Mouse (Mus musculus): ENCODE results near the gene Clgn. TPM values are rescaled to one million over a fixed set of nuclear protein-coding genes. Genes with fewer than 3 reads are reported as not detected.
"Not testable (repeated sequence)": the region's sequence is repeated elsewhere in the genome, so short reads cannot be mapped to it uniquely, and the experiment has no call there.

Clgn gene
- polyA plus RNA-seq, 1 experiment from 2014 or later = 0.14 TPM

DNA sequence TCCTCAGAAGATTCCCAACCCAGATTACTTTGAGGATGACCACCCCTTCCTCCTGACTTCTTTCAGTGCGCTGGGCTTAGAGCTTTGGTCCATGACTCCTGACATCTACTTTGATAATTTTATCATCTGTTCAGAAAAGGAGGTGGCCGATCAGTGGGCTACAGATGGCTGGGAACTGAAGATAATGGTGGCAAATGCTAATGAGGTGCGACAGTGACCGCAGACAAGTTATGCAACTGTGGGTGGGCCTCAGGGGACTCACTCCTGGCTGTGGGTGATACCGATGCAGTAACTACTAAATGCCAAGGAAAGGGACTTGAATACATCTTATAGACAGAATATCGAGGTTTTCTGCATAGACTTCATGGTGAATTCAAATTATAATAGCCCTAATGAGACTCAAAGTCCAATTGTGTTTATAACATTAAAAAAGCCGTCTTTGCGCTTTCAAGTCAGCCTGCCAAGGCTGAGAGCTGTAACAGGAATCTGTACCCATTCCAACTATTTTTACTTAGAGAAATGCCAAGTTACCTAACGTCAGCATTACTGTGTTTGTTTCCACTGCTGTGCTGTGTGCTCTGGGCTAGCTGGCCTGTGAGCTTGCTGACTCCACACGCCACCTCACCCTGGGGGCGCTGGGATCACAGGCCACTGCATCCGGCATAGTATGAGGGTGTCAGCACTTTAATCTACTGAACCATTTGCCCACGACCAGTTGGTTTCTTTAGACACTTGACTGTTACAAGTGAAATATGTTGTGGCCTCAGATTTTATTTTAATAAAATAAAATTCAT lies 33.6 kb downstream of the Clgn start:
- Histone ChIP-seq H3K9me3 (replicated peaks) (no peaks in the 10 kb centered on the region), H3K27me3 (replicated peaks) (peaks cover 56% of the 10 kb centered on the region), H3K4me2 (no peak overlapping the region), H3K36me3 (no peaks in the 10 kb centered on the region), H3K4me1 (replicated peaks) (peaks cover 4% of the 10 kb centered on the region), H3K9ac (no peak overlapping the region), H3K4me3 (no peak overlapping the region), H3K27ac (ENCODE audit: poor library complexity, severe bottlenecking) (no peak overlapping the region)
- WGBS = 66% methylated on average over 13 of the region's 13 CpGs
- no peak; the same call in 1 of the 2 replicates for ATAC-seq (ENCODE audit: insufficient number of reproducible peaks, low FRiP score)

- Histone ChIP-seq H3K9ac (no peak overlapping the region), H3K27ac (ENCODE audit: poor library complexity, severe bottlenecking) (no peak overlapping the region), H3K4me2 (no peak overlapping the region), H3K27me3 (replicated peaks) (peaks cover 53% of the 10 kb centered on the region), H3K9me3 (replicated peaks) (no peaks in the 10 kb centered on the region), H3K4me1 (replicated peaks) (peaks cover 4% of the 10 kb centered on the region), H3K4me3 (no peak overlapping the region), H3K36me3 (no peaks in the 10 kb centered on the region)
- whole genome bisulfite sequencing = 88% methylated on average over 6 of the region's 6 CpGs
- no peak for ATAC-seq (ENCODE audit: insufficient number of reproducible peaks, low FRiP score)
Measured at GRCm38 (mm10) chr8:83425202-83425601, 35.5 kb downstream of the Clgn start.

- ATAC-seq (ENCODE audit: insufficient number of reproducible peaks, low FRiP score) = no peak
- Histone ChIP-seq H3K36me3 (no peaks in the 10 kb centered on the region), H3K4me3 (no peak overlapping the region), H3K27me3 (replicated peaks) (peaks cover 58% of the 10 kb centered on the region), H3K9ac (no peak overlapping the region), H3K4me1 (replicated peaks) (peaks cover 4% of the 10 kb centered on the region), H3K4me2 (0 out of 2 replicates have a peak overlapping the region, but pooled peaks have one; percentile 5), H3K9me3 (replicated peaks) (no peaks in the 10 kb centered on the region), H3K27ac (ENCODE audit: poor library complexity, severe bottlenecking) (no peak overlapping the region)
- 46% methylated on average over 11 of the region's 11 CpGs for WGBS
Measured at GRCm38 (mm10) chr8:83426104-83426759, 36.6 kb downstream of the Clgn start.

DNA sequence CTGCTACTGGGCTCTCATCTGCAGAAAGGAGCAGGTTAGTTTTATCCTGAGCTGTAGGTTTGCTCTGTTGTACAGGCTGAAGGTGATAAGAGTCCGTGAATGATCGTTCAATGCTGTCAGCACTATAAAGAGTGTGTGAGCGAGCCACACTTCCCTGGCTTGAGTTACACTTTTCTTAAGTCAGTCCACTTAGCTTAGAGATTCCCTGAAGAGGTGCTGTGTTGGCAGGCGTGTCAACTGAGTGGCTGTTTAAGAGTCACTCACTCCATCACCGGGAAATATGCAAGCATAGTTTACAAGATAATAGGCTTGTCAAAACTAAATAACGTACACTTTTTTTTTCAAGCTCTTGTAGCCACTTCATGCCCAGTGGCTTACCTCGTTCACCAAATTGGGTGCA lies 37.3 kb downstream of the Clgn start:
- H3K4me3 ChIP-seq = no peak overlapping the region
- H3K4me1 ChIP-seq (replicated peaks) = peaks cover 4% of the 10 kb centered on the region
- H3K27ac ChIP-seq (ENCODE audit: poor library complexity, severe bottlenecking) = no peak overlapping the region
- H3K4me2 ChIP-seq = no peak overlapping the region
- H3K9ac ChIP-seq = no peak overlapping the region
- H3K36me3 ChIP-seq = no peaks in the 10 kb centered on the region
- H3K9me3 ChIP-seq (replicated peaks) = no peaks in the 10 kb centered on the region
- 27% methylated on average over 7 of the region's 7 CpGs for WGBS
- peaks cover 56% of the 10 kb centered on the region for H3K27me3 ChIP-seq (replicated peaks)
- ATAC-seq (ENCODE audit: insufficient number of reproducible peaks, low FRiP score) = no peak

DNA sequence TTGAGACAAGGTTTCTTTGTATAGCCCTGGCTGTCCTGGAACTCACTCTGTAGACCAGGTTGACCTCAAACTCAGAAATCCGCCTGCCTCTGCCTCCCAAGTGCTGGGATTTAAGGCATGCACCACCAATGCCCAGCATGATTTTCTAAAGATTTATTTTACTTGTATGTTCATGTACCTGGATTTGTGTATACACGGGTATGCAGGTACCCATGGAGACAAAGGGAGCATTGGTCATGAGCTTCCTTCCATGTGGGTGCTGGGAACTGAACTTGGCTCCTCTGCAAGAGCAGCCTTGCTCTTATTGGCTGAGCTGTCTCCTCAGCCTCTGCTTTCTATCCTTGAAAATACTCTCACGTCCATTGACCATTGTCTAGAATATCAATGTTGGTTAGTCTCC lies 39.0 kb downstream of the Clgn start:
- peaks cover 65% of the 10 kb centered on the region for H3K27me3 ChIP-seq (replicated peaks)
- not testable (repeated sequence) for H3K9ac ChIP-seq; H3K4me1 ChIP-seq (replicated peaks); H3K9me3 ChIP-seq (replicated peaks); ATAC-seq (ENCODE audit: insufficient number of reproducible peaks, low FRiP score); H3K4me3 ChIP-seq; H3K27ac ChIP-seq (ENCODE audit: poor library complexity, severe bottlenecking); H3K4me2 ChIP-seq; H3K36me3 ChIP-seq
- 90% methylated on average over 3 of the region's 3 CpGs for WGBS

GRCm38 (mm10) chr8:83429071-83429524 lies 39.4 kb downstream of the Clgn start:
- Histone ChIP-seq H3K9me3 (replicated peaks) (no peaks in the 10 kb centered on the region), H3K4me3 (no peak overlapping the region), H3K36me3 (peaks cover 7% of the 10 kb centered on the region), H3K9ac (no peak overlapping the region), H3K27ac (ENCODE audit: poor library complexity, severe bottlenecking) (no peak overlapping the region), H3K4me2 (no peak overlapping the region), H3K4me1 (replicated peaks) (peaks cover 4% of the 10 kb centered on the region), H3K27me3 (replicated peaks) (peaks cover 64% of the 10 kb centered on the region)
- 61% methylated on average over 4 of the region's 4 CpGs for WGBS
- ATAC-seq (ENCODE audit: insufficient number of reproducible peaks, low FRiP score) = peak; percentile 33; the same call in 1 of the 2 replicates

- 75% methylated on average over 1 of the region's 1 CpGs for WGBS
- ATAC-seq (ENCODE audit: insufficient number of reproducible peaks, low FRiP score) = no peak
Measured at GRCm38 (mm10) chr8:83437077-83437476, 47.4 kb downstream of the Clgn start.

DNA sequence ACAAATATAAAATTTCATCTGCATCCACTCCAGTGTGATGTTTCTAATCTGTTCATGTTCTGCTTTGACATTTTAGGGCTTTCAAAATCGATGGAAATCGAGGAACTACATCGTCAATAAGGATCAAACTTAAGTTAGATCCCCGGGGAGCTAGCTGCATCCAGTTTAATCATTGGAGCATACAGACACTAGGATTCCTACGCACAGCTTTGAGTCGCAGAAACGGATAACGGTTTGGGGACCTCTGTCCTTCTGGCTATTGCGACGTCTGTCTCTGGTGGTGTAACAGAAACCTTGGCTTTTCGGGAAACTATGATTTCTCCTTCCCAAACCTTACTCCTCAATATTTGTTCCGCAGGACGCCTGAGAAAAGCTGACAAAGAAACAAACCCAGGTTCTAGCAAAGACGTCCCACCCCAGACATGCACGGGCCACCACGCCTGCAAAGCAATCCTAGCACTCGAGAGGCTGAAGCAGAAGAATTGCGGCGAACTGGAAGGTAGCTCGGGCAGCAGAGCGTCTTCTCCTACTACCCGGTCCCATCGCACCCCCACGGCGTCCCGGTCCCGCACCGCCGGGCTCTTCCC lies 52.1 kb downstream of the Clgn start:
- peaks cover 10% of the 10 kb centered on the region for H3K36me3 ChIP-seq
- peak overlapping the region; percentile 66 for H3K4me2 ChIP-seq
- peak overlapping the region; percentile 92 for H3K9ac ChIP-seq
- no peak for ATAC-seq (ENCODE audit: insufficient number of reproducible peaks, low FRiP score)
- 1% methylated on average over 29 of the region's 29 CpGs for WGBS
- no peaks in the 10 kb centered on the region for H3K27me3 ChIP-seq (replicated peaks)
- peak overlapping the region; percentile 87 for H3K27ac ChIP-seq (ENCODE audit: poor library complexity, severe bottlenecking)
- peaks cover 11% of the 10 kb centered on the region; the same call in 1 of the 2 replicates for H3K4me1 ChIP-seq (replicated peaks)
- no peaks in the 10 kb centered on the region for H3K9me3 ChIP-seq (replicated peaks)
- peak overlapping the region; percentile 86 for H3K4me3 ChIP-seq

More at GRCm38 (mm10) chr8:83437077-83437476, 47.4 kb downstream of the Clgn start:
- Histone ChIP-seq H3K4me1 (replicated peaks) (peaks cover 11% of the 10 kb centered on the region; the same call in 1 of the 2 replicates), H3K9ac (no peak overlapping the region), H3K4me2 (no peak overlapping the region), H3K4me3 (no peak overlapping the region), H3K9me3 (replicated peaks) (no peaks in the 10 kb centered on the region), H3K27ac (ENCODE audit: poor library complexity, severe bottlenecking) (no peak overlapping the region), H3K36me3 (peaks cover 21% of the 10 kb centered on the region), H3K27me3 (replicated peaks) (peaks cover 17% of the 10 kb centered on the region)

DNA sequence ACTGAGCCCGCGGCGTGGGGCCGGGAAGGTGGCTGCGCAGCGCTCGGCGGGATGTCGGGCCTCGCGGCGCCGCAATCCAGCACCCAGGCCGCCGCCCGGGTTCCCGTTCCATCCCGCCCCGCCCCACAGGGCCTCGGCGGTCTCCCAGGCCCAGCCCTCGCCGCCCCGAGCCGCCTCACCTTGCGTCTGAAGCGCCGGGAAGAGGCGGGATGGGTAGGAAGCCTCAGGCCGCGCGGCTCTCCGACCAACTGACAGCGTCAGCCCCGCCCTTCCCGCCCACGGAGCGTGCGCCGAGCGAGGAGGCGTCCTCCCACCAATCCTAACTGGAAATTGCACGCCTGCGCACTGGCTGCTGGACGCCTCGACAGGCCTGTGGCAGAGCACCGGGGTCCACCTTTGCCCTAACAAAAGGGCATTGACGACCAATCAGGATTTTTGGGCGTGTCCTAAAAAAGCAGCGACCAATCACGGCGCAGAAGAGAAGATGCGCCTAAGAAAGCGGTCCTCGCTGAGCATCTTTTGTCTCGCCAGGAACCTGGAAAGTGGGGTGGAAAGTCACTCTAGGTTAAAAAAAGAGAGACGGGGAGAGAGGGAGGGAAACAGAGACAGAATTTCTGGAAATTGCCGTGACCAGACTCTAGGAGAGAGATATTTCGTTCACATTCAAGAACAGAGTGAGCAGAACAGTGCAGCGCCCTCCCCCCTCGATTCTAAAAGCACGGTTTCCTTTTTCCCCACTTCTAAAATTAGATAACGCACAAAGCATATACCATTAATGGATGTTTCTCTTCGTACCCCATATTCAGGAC lies 52.8 kb downstream of the Clgn start:
- under 1% methylated on average over 64 of the region's 64 CpGs for WGBS
- H3K4me2 ChIP-seq = peak overlapping the region; percentile 66

GRCm38 (mm10) chr8:83443052-83443400 lies 53.4 kb downstream of the Clgn start:
- H3K4me1 ChIP-seq (replicated peaks) = peaks cover 11% of the 10 kb centered on the region; the same call in 1 of the 2 replicates
- no peak for ATAC-seq (ENCODE audit: insufficient number of reproducible peaks, low FRiP score)
- H3K27ac ChIP-seq (ENCODE audit: poor library complexity, severe bottlenecking) = no peak overlapping the region
- 41% methylated on average over 5 of the region's 5 CpGs for WGBS
- H3K9ac ChIP-seq = no peak overlapping the region
- peak overlapping the region; percentile 66 for H3K4me2 ChIP-seq
- peak overlapping the region; percentile 86 for H3K4me3 ChIP-seq
- no peaks in the 10 kb centered on the region for H3K9me3 ChIP-seq (replicated peaks)
- H3K27me3 ChIP-seq (replicated peaks) = no peaks in the 10 kb centered on the region
- peaks cover under 1% of the 10 kb centered on the region; the same call in 1 of the 2 replicates for H3K36me3 ChIP-seq

More for the DNA sequence above, 52.8 kb downstream of the Clgn start:
- H3K9ac ChIP-seq = peak overlapping the region; percentile 92
- peak overlapping the region; percentile 87 for H3K27ac ChIP-seq (ENCODE audit: poor library complexity, severe bottlenecking)
- H3K4me3 ChIP-seq = peak overlapping the region; percentile 86
- H3K27me3 ChIP-seq (replicated peaks) = no peaks in the 10 kb centered on the region
- ATAC-seq (ENCODE audit: insufficient number of reproducible peaks, low FRiP score) = peak; percentile 100
- peaks cover 11% of the 10 kb centered on the region; the same call in 1 of the 2 replicates for H3K4me1 ChIP-seq (replicated peaks)
- peaks cover 6% of the 10 kb centered on the region for H3K36me3 ChIP-seq
- H3K9me3 ChIP-seq (replicated peaks) = no peaks in the 10 kb centered on the region
